Mouse (Mus musculus) CH12.LX (cell line): ENCODE measurements around the gene Sema6d.

Experiments used
- CHD1 ChIP-seq: IDR thresholded peaks from 2 replicates; pipeline ENCODE4 v1.6.1; 2012; ENCODE audit warnings: low read depth, low read length, improper control_type of control experiment, inconsistent platforms
- CTCF ChIP-seq, 2 experiments: IDR thresholded peaks in 1 of 2; conservative IDR thresholded peaks in 1 of 2; 2 replicates each; pipeline ENCODE4 v1.5.1; 2011 to 2012; ENCODE audit warnings: low read depth in 2 of 2, low read length in 2 of 2, improper control_type of control experiment in 1 of 2, inconsistent platforms in 1 of 2, mild to moderate bottlenecking in 1 of 2, moderate library complexity in 1 of 2
- EP300 ChIP-seq: IDR thresholded peaks from 2 replicates; pipeline ENCODE4 v1.6.1; 2011; ENCODE audit warnings: low read length, improper control_type of control experiment
- MAFK ChIP-seq: IDR thresholded peaks from 2 replicates; pipeline ENCODE4 v1.6.1; 2011; ENCODE audit warnings: low read length, improper control_type of control experiment; ENCODE audit not compliant: insufficient replicate concordance
- MEF2A ChIP-seq: IDR thresholded peaks from 2 replicates; pipeline ENCODE4 v1.6.1; 2014; ENCODE audit warnings: low read depth, mild to moderate bottlenecking, inconsistent platforms, low read length, improper control_type of control experiment, borderline replicate concordance
- POLR2A ChIP-seq: IDR thresholded peaks from 2 replicates; pipeline ENCODE4 v1.6.1; 2011; ENCODE audit warnings: low read depth, mild to moderate bottlenecking, improper control_type of control experiment, low read length
- USF1 ChIP-seq: IDR thresholded peaks from 2 replicates; pipeline ENCODE4 v1.6.1; 2014; ENCODE audit warnings: low read depth, mild to moderate bottlenecking, inconsistent platforms, low read length, improper control_type of control experiment
- ZNF384 ChIP-seq: IDR thresholded peaks from 2 replicates; pipeline ENCODE4 v1.6.1; 2012; ENCODE audit warnings: low read depth, low read length, improper control_type of control experiment, inconsistent platforms

- TF ChIP-seq MEF2A: no peak
- no peak for TF ChIP-seq MAFK
- no peak for TF ChIP-seq CTCF (conservative IDR thresholded peaks at IDR 0.05 in 1 of 2, IDR thresholded peaks at IDR 0.05 in 1 of 2; ENCODE audit: low read depth in 2 of 2, low read length in 2 of 2)
- no peak for TF ChIP-seq EP300
- TF ChIP-seq USF1: no peak
- TF ChIP-seq ZNF384: no peak
- TF ChIP-seq POLR2A: no peak
- TF ChIP-seq CHD1: no peak
Observed at GRCm38 (mm10) chr2:124612727-124613510, 523.1 kb downstream of the Sema6d start.
